Mouse (Mus musculus) hindbrain, embryonic 16.5 days (tissue): Measurements from ENCODE around the gene Ndufaf7. TPM values are rescaled to one million over a fixed set of nuclear protein-coding genes. Genes with fewer than 3 reads are reported as not detected.

Experiments used
- ATAC-seq: fragments of 200-750 bp; cut with Nextera tagmentation; 2 replicates; pipeline ENCODE4 v1.8.0; 2017; ENCODE audit warnings: moderate TSS enrichment, moderate library complexity
- H3K27ac ChIP-seq: fragments of 300-500 bp; sonication (generic); 2 replicates; pipeline ENCODE4 v1.5.1; 2014; ENCODE audit warnings: low read depth, mild to moderate bottlenecking, control low read depth, low read length, moderate library complexity
- H3K27me3 ChIP-seq: fragments of 300-500 bp; sonication (generic); replicated peaks from 2 replicates; pipeline ENCODE4 v1.6.1; 2014; ENCODE audit warnings: low read length; ENCODE audit not compliant: control insufficient read depth, insufficient read depth
- H3K36me3 ChIP-seq: fragments of 300-500 bp; sonication (generic); 2 replicates; pipeline ENCODE4 v1.6.1; 2014; ENCODE audit warnings: mild to moderate bottlenecking, low read length, moderate library complexity, mixed read lengths; ENCODE audit not compliant: control insufficient read depth, insufficient read depth
- H3K4me1 ChIP-seq: fragments of 300-500 bp; sonication (generic); 2 replicates; pipeline ENCODE4 v1.6.1; 2014; ENCODE audit warnings: low read depth, low read length; ENCODE audit not compliant: control insufficient read depth, insufficient read depth
- H3K4me2 ChIP-seq: fragments of 300-500 bp; sonication (generic); 2 replicates; pipeline ENCODE4 v1.6.1; 2014; ENCODE audit warnings: mild to moderate bottlenecking, low read length, control low read depth, moderate library complexity
- H3K4me3 ChIP-seq: fragments of 300-500 bp; sonication (generic); 2 replicates; pipeline ENCODE4 v1.5.1; 2014; ENCODE audit warnings: mild to moderate bottlenecking, low read length, control low read depth, moderate library complexity
- H3K9ac ChIP-seq: fragments of 300-500 bp; sonication (generic); 2 replicates; pipeline ENCODE4 v1.6.1; 2014; ENCODE audit warnings: low read depth, mild to moderate bottlenecking, control low read depth, low read length, moderate library complexity
- H3K9me3 ChIP-seq: fragments of 300-500 bp; sonication (generic); 2 replicates; pipeline ENCODE4 v1.6.1; 2014; ENCODE audit warnings: mild to moderate bottlenecking, low read length, moderate library complexity; ENCODE audit not compliant: control insufficient read depth
- WGBS: fragments of 180-500 bp; shearing (Covaris S2); extraction: QIAGEN DNeasy Blood & Tissue Kit; methylation state at CpG from one replicate; pipeline ENCODE4 v1.1.7; 2014; 5-methylcytosine and 5-hydroxymethylcytosine counted together
- polyA plus RNA-seq: library from polyadenylated mRNA; unstranded; fragments of >200 nt; fragmentation: Nextera tagmentation; extraction: Ambion mirVana; gene quantifications from 2 replicates; pipeline ENCODE4 v1.2.1, GENCODE M21; 2015

Ndufaf7 gene
- polyA plus RNA-seq, 1 experiment from 2014 or later: 65.9 TPM

- no peaks in the 10 kb centered on the region for H3K27me3 ChIP-seq
- H3K4me2 ChIP-seq: peak overlapping the region; percentile 55
- H3K9me3 ChIP-seq: no peaks in the 10 kb centered on the region
- H3K4me1 ChIP-seq: peaks cover 12% of the 10 kb centered on the region
- H3K36me3 ChIP-seq: no peaks in the 10 kb centered on the region
- H3K27ac ChIP-seq: peak overlapping the region; percentile 36; the same call in 1 of the 2 replicates
- WGBS: 23% methylated on average over 6 of the region's 6 CpGs
- peak overlapping the region; percentile 44 for H3K4me3 ChIP-seq
- ATAC-seq: peak; percentile 74
- peak overlapping the region; percentile 50; the same call in 1 of the 2 replicates for H3K9ac ChIP-seq
These were observed 24.1 kb upstream of the Ndufaf7 start for GRCm38 (mm10) chr17:78912861-78913281.

GRCm38 (mm10) chr17:78913921-78914320 is 23.0 kb upstream of the Ndufaf7 start:
- WGBS: 67% methylated on average over 3 of the region's 3 CpGs
- Histone ChIP-seq H3K4me1 (peaks cover 12% of the 10 kb centered on the region), H3K4me3 (no peak overlapping the region), H3K36me3 (peaks cover 6% of the 10 kb centered on the region; the same call in 1 of the 2 replicates), H3K9me3 (no peaks in the 10 kb centered on the region), H3K4me2 (no peak overlapping the region), H3K27me3 (no peaks in the 10 kb centered on the region), H3K27ac (no peak overlapping the region), H3K9ac (no peak overlapping the region)
- ATAC-seq: no peak

GRCm38 (mm10) chr17:78915772-78916171 is 21.2 kb upstream of the Ndufaf7 start:
- 44% methylated on average over 6 of the region's 6 CpGs for WGBS
- H3K27ac ChIP-seq: peak overlapping the region; percentile 75
- peak overlapping the region; percentile 82 for H3K9ac ChIP-seq
- no peaks in the 10 kb centered on the region for H3K27me3 ChIP-seq
- peaks cover 12% of the 10 kb centered on the region for H3K4me1 ChIP-seq
- peak; percentile 37 for ATAC-seq
- H3K4me3 ChIP-seq: peak overlapping the region; percentile 67
- peaks cover 15% of the 10 kb centered on the region for H3K36me3 ChIP-seq
- H3K4me2 ChIP-seq: peak overlapping the region; percentile 83
- H3K9me3 ChIP-seq: no peaks in the 10 kb centered on the region

DNA sequence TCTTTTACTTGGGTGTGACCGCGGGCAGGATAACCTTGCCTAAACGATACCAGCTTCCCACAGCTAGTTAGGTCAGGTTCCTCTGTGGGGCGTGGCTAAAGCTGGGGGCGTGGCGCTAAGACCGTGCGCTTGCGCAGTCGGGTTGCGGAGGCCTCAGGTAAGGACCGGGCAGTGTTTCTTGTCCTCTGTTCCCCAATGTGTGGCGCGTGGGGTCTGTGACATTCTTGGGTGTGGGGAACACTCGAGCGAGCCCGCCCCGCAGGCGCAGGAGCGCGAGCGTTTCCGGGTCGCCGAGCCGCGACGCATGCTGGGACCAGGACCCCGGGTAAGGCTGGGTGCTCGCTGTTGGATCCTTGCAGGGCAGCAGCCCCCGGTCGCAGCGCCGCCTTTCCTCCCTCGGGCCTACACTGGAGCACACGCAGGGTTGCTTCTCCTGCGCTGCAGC is 20.5 kb upstream of the Ndufaf7 start, which contains the start of gene Cebpzos:
TSS of gene Cebpzos (plus strand) at position 132 of the 445 bp plus-strand sequence.
- Histone ChIP-seq H3K9me3 (no peaks in the 10 kb centered on the region), H3K4me2 (peak within 1 kb of the TSS; percentile 83), H3K36me3 (peaks cover 20% of the 10 kb centered on the region), H3K27ac (peak within 1 kb of the TSS; percentile 82), H3K9ac (peak within 1 kb of the TSS; percentile 82), H3K27me3 (no peaks in the 10 kb centered on the region), H3K4me3 (peak within 1 kb of the TSS; percentile 67), H3K4me1 (peaks cover 12% of the 10 kb centered on the region)
- peak; percentile 97 for ATAC-seq
- under 1% methylated on average over 37 of the region's 37 CpGs for WGBS

DNA sequence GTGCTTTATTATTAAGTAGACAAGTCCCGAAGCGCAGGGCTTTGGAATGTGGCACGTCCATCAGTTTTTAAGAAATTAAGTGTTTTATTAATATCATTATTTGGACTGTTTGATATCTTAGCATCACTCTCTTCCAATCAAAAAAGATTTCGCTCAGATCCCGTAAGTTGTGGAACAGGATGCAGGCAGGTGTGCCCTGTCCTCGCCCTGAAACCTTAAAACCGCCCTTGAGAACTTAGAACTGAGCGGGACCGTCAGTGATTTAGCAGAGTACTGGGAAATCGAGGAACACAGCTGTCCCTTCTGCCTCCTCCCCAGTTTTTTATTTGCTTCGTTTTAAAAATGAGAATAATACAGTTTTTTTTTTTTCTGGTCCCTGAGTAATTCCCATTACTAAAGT is 20.0 kb upstream of the Ndufaf7 start:
- ATAC-seq: no peak
- peaks cover 12% of the 10 kb centered on the region for H3K4me1 ChIP-seq
- H3K9me3 ChIP-seq: no peaks in the 10 kb centered on the region
- no peaks in the 10 kb centered on the region for H3K27me3 ChIP-seq
- H3K9ac ChIP-seq: peak overlapping the region; percentile 82
- peak overlapping the region; percentile 67 for H3K4me3 ChIP-seq
- peak overlapping the region; percentile 82 for H3K27ac ChIP-seq
- 3% methylated on average over 11 of the region's 11 CpGs for WGBS
- H3K36me3 ChIP-seq: peaks cover 25% of the 10 kb centered on the region
- peak overlapping the region; percentile 83 for H3K4me2 ChIP-seq

DNA sequence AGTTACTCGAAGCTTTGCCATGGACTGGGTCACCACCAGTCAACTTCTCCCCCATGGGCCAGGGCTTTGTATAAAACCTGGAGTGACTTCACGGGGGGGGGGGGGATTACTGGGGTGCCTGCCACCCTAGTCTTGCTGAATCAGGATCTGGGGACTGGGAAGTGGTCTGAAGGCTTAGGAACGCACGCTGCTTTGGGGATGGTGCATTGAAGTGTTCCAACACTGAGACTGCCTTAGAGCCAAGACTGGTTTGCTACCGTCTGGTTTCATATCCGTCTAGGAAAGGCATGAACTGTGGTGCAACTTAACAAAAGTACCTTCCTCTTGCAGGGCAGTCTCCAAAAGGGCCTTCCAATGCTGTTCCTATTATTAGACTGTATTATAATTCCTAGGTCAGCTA is 19.2 kb upstream of the Ndufaf7 start:
- Histone ChIP-seq H3K27me3 (no peaks in the 10 kb centered on the region), H3K27ac (no peak overlapping the region; the same call in 1 of the 2 replicates), H3K9ac (peak overlapping the region; percentile 82; the same call in 1 of the 2 replicates), H3K4me1 (peaks cover 12% of the 10 kb centered on the region), H3K4me2 (peak overlapping the region; percentile 83), H3K36me3 (peaks cover 32% of the 10 kb centered on the region), H3K9me3 (no peaks in the 10 kb centered on the region), H3K4me3 (no peak overlapping the region; the same call in 1 of the 2 replicates)
- ATAC-seq: no peak
- 35% methylated on average over 6 of the region's 6 CpGs for WGBS

DNA sequence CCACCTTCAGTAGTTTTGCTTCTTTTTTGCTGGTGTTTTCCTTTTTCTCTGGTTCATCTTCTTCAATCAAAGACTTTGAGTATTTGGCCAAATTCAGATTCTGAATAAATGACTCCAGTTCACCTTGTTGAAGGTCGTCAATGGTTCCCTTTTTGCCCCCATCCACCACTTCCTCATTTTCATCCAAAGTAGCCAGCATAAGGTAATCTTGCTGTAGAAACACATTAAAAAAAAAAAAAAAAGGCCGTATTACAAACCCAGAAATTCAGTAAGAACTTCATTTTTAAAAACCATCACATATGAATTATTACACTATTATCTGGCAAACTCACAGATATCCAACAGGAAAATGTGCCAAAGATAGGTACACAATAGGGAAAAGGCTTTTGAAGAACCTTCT is 1.1 kb upstream of the Ndufaf7 start:
- H3K9me3 ChIP-seq: no peaks in the 10 kb centered on the region
- peak overlapping the region; percentile 87 for H3K4me2 ChIP-seq
- no peak overlapping the region; the same call in 1 of the 2 replicates for H3K9ac ChIP-seq
- WGBS: 89% methylated on average over 2 of the region's 2 CpGs
- H3K27ac ChIP-seq: no peak overlapping the region
- no peaks in the 10 kb centered on the region for H3K27me3 ChIP-seq
- H3K36me3 ChIP-seq: peaks cover 29% of the 10 kb centered on the region
- no peak for ATAC-seq
- peak overlapping the region; percentile 94 for H3K4me3 ChIP-seq
- peaks cover 13% of the 10 kb centered on the region for H3K4me1 ChIP-seq

DNA sequence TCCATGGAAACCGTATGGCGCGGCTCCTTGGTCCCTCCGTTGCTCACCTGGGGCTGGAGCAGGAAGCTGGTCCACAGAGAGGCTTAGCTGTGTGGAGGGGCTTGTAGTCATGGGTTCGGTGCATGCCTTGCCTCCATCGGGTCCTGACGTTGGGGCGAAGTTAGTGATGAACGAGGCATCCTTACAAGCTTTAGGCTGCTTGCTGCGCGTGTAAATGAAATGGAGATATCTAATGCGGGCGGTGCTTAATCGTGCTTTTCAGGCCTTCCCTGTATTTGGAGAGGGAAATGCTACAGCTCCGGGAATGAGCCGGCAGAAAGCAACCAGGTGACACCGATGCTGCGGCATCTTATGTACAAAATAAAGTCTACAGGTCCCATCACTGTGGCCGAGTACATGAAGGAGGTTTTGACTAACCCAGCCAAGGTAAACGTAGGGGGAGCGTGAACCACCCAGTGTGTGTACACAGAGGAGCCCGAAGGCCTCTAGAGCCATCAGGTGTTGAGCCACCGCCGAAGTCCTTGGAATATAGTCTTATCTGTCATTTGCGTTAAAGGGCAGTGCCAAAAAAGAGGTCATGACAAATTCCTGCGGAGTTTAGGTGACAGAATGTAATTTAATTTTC is 405 bp downstream of the Ndufaf7 start:
- peak; percentile 26 for ATAC-seq
- 8% methylated on average over 26 of the region's 26 CpGs for WGBS
- peaks cover 28% of the 10 kb centered on the region for H3K36me3 ChIP-seq

DNA sequence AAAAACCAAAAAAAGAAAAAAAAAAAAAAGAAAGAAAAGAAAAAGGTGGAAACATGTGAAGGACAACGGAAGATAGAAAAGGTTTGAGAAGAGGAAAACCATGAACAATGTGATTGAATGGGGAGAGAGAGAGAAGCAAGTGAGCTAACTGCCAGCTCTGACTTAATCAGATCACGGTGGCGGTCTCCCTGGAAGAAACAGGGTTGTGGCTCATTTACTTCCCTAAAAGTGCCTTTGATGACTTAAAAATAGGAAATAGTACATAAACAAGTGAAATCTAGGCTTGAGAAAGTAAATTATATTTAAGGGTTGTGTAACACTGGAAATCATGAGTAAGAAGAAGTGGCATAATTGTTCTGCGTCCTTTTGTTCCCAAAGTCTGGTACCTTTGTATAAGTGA is 2.0 kb downstream of the Ndufaf7 start:
- WGBS: 92% methylated on average over 4 of the region's 4 CpGs
- Histone ChIP-seq H3K4me2 (no peak overlapping the region), H3K9ac (no peak overlapping the region)

More for the DNA sequence above, 405 bp downstream of the Ndufaf7 start:
- peak overlapping the region; percentile 85 for H3K4me2 ChIP-seq
- peaks cover 13% of the 10 kb centered on the region for H3K4me1 ChIP-seq
- no peaks in the 10 kb centered on the region for H3K27me3 ChIP-seq
- H3K9me3 ChIP-seq: no peaks in the 10 kb centered on the region
- peak overlapping the region; percentile 86 for H3K9ac ChIP-seq
- peak overlapping the region; percentile 71 for H3K27ac ChIP-seq
- H3K4me3 ChIP-seq: peak overlapping the region; percentile 94

More for the DNA sequence above, 2.0 kb downstream of the Ndufaf7 start:
- Histone ChIP-seq H3K9me3 (no peaks in the 10 kb centered on the region), H3K4me3 (no peak overlapping the region), H3K27me3 (no peaks in the 10 kb centered on the region), H3K36me3 (peaks cover 23% of the 10 kb centered on the region), H3K27ac (no peak overlapping the region), H3K4me1 (peaks cover 9% of the 10 kb centered on the region)
- no peak for ATAC-seq
